Mouse (Mus musculus) ovary, adult 18-20 months (tissue): Measurements from ENCODE around the gene Vps4b.
"Not testable (repeated sequence)": the region's sequence is repeated elsewhere in the genome, so short reads cannot be mapped to it uniquely, and the experiment has no call there.

Source experiments
- DNase-seq: peaks from one replicate; pipeline ENCODE4 v3.0.0; 2022; ENCODE audit warnings: low spot score, mixed read lengths

Gene Vps4b

GRCm38 (mm10) chr1:106752013-106752412 is 44.5 kb downstream of the Vps4b start:
- DNase-seq, result no peak

DNA sequence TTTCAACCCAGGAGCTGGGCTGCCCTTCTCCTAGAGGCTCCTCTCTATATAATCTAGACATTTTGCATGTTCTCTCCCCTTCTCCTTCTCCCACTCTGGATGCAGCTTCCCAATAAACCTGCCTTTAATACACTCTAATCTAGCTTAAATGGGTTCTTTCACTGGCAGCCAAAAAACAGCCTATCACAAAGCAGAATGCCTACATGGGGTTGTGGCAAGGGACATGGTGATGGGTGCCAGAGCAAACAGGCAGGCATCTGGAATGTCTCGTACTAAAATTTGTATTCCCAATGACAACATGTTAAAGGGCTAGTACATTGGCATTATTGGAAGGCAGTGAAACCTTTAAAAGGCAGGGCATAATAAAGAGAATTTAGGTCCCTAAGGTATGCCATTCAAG is 45.9 kb downstream of the Vps4b start:
- DNase-seq, result no peak

DNA sequence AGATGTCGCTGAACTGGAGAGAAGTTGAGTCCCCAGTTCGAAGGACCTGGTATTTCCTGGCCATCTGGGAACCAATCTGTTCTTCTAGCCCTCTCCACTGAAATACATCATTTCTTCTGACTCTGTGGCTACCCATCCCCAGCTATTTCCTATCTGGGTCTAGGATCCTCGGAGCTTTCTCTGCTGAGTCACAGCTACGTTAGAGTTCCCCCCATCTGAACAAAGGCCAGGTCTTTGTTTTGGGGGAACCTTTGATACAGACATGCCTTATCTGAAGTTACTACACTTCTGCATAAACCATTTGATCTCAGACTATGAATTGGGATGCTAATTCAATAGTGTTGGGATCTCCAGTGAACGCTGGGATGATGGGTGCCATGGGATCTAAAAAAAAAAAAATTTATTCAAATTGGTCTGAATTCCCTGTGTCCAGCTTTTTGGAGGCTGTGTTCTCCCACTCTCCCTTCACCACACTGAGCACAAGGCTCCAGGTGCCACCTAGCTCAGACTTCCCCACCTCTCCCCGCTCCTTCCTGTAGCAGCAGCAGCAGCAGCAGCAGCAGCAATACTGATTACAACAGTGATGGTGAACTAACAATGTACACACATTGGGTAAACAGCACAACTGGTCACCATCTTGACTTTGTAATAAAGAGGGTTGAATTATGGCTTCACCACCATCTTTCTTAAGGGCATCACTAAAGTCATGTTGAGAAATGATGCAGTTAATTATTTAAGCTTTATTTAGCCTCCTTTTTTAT is 47.8 kb downstream of the Vps4b start:
- no peak for DNase-seq

- no peak for DNase-seq
These were observed 53.5 kb downstream of the Vps4b start for GRCm38 (mm10) chr1:106742980-106743379.

- no peak for DNase-seq
These were observed 55.8 kb downstream of the Vps4b start for GRCm38 (mm10) chr1:106740735-106741134.

DNA sequence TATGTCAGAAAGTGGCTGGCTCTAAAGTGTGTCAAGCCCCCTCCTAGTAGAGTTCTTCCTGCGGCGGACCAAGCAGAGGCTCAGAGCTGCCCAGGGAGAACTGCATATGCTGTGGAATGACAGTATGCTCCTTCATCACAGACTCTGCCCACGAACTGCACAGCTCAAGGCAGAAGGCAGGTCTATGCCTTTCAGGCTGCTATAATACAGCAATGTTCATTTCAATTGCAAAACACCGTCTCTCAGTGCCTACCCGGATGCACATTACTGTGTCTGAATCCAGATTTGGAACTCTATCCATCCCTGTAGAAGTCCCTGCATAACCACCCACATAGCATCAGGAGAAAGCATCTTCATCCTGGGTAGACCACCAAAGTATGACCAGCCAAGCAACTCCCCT is 56.7 kb downstream of the Vps4b start:
- no peak for DNase-seq

GRCm38 (mm10) chr1:106738092-106738491 is 58.4 kb downstream of the Vps4b start:
- no peak for DNase-seq

GRCm38 (mm10) chr1:106736211-106736610 is 60.3 kb downstream of the Vps4b start:
- no peak for DNase-seq

DNA sequence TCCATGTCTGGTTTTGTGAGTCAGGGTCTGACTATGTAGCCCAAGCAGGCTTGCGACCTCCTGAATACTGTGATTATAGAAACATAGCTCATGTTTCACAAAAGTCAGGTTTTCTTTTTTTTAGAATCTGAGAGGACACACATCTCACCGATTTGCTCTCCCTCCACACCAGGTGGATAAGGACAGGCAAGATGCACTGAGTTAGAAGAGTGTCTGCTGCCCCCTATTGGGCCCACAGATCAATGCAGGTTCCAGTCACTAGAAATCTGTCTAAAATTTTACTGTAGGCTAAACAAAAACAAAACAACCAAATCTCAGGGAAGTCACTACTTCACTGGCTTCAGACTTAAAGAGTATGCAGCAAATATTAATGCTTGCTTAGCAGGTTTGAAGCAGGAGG is 60.9 kb downstream of the Vps4b start:
- no peak for DNase-seq

- no peak for DNase-seq
These were observed 74.5 kb downstream of the Vps4b start for GRCm38 (mm10) chr1:106722061-106722460.

DNA sequence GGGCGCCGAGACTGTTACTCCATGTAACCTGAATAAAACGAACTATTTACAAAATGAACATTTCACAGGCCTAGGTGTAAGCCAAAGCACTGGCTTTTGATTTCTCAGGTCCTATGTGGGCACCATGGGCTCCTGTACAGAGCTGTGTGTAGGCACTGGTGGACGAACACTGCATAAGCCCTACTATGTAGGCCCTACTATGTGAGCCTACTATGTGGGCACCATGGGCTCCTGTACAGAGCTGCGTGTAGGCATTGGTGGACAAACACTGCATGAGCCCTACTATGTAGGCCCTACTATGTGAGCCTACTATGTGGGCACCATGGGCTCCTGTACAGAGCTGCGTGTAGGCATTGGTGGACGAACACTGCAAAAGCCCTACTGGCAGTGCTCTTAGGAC is 78.8 kb downstream of the Vps4b start:
- not testable (repeated sequence) for DNase-seq

DNA sequence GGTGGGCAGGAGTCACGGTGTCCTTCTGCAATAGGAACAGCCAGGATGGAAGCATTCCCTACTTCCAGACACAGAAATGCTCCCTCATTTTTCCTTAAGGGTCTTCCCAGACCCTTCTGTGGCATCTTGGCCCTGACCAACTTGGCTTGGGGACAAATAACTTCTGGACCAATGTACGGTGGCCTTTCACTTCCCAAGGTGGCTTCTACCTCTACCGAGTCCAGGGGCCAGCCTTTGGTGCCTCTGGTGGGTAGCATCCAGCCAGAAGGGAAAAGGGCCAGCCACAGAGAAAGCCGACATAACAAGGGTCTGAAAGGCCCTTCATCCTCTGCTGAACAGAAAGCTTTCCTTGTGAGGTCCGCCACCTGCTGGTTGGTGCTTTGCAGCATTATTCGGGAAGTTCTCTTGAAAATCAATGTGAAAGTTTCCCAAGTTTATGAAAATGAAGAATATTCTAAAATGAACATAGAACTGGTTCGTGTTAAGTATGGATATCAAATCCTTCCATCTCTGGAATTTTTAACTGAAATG is 79.4 kb downstream of the Vps4b start:
- peak; percentile 30 for DNase-seq

DNA sequence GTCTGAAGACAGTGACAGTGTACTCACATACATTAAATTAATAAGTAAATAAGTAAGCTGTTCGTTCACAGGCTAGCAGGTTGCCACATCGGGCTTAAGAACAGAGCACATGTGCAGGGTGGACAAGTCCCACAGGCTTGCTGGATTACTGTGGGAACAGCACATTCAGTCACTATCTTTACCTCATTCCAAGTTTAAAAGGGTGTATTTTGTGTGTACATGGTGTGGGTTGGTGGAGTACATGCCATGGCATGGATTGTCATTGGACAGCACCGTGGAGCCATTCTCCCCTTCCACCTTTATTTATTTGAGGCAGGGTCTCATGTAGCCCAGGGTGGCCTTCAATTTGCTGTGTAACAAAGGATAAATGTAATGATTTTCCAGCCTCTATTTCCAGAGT is 80.4 kb downstream of the Vps4b start:
- no peak for DNase-seq

DNA sequence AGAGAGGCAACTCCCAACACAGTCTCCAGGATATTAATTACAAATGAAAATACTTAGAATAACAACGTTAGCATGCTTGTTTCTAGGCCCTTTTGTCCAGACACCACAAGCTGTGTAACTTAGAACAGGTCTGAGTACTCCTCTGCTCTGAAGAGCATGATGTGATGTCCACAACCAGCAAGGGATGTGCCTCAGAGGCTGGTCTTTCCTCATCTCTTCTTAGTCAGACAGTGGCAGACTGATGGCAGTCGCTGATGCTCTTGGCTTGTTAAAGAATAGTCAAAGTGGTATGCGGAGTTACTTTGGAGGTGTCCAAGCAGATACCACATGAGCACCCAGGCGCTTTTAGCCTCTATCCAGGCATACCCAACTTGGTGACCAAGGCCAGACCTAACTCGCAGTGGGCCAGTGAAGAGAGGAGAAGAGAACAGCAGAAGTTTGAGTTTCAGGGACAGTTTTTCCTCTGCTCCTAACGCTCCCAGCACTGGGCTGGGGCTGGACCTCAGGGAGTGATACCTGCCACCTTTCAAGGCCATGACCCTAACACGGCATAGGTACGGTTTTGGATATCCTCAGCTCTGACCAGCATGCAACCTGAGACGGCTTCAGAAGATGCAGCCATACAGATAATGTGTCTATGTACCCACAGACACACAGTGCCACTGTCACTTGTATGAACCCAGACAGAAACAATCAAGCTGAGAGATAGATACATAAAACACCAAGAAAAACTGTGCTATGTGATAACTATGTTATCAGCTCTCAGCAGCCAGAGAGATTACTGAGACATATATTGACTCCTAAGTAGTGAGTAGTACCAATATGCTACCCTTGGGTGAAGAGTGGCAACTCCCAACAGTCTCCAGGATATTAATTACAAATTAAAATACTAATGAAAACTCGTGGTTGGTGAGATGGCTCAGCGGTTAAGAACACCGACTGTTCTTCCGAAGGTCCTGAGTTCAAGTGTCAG is 81.1 kb downstream of the Vps4b start:
- no peak for DNase-seq

DNA sequence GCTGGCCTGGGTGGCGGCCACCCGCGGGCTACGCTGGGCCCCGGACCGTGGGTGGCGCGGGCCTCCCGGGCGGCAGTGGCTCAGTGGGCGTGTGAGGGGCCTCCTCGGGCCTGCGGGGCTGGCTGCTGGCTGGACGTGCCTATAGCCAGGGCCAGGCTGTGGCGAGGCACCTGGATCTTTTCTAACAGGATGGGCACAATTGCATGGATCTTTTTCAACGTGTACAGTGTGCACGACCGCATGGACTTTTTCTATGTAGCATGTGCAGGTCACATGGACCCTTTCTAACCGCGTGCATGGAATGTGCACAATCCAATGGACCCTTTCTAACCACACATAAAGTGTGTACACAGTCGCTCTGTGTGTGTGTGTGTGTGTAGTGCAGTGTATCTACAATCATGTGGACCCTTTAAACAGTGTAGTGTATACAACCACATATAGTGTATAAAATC is 82.0 kb downstream of the Vps4b start:
- no peak for DNase-seq
